Mouse (Mus musculus) intestine, postnatal 0 days (tissue): ENCODE results near the gene Pgbd5. TPM values are rescaled to one million over a fixed set of nuclear protein-coding genes. Genes with fewer than 3 reads are reported as not detected.
"Not testable (repeated sequence)": the region's sequence is repeated elsewhere in the genome, so short reads cannot be mapped to it uniquely, and the experiment has no call there.

Experiments
- ATAC-seq: fragments of 200-750 bp; cut with Nextera tagmentation; 2 replicates; pipeline ENCODE4 v1.8.0; 2017; ENCODE audit warnings: mild to moderate bottlenecking, moderate TSS enrichment, moderate library complexity
- H3K27ac ChIP-seq: fragments of 300-500 bp; sonication (generic); 2 replicates; pipeline ENCODE4 v1.5.1; 2014; ENCODE audit warnings: mild to moderate bottlenecking, low read depth, low read length, moderate library complexity
- H3K27me3 ChIP-seq: fragments of 300-500 bp; sonication (generic); replicated peaks from 2 replicates; pipeline ENCODE4 v1.6.1; 2014; ENCODE audit warnings: low read length, mixed read lengths; ENCODE audit not compliant: control insufficient read depth, insufficient read depth
- H3K36me3 ChIP-seq: fragments of 300-500 bp; sonication (generic); 2 replicates; pipeline ENCODE4 v1.6.1; 2014; ENCODE audit warnings: mild to moderate bottlenecking, moderate library complexity; ENCODE audit not compliant: control insufficient read depth, insufficient read depth
- H3K4me1 ChIP-seq: fragments of 300-500 bp; sonication (generic); replicated peaks from 2 replicates; pipeline ENCODE4 v1.6.1; 2014; ENCODE audit warnings: antibody characterized with exemption, low read length, mixed read lengths; ENCODE audit not compliant: control insufficient read depth, insufficient read depth
- H3K4me2 ChIP-seq: fragments of 300-500 bp; sonication (generic); replicated peaks from 2 replicates; pipeline ENCODE4 v1.6.1; 2014; ENCODE audit warnings: low read depth, mild to moderate bottlenecking, moderate library complexity
- H3K4me3 ChIP-seq: fragments of 300-500 bp; sonication (generic); 2 replicates; pipeline ENCODE4 v1.5.1; 2014; ENCODE audit warnings: low read depth, low read length
- H3K9ac ChIP-seq: fragments of 300-500 bp; sonication (generic); 2 replicates; pipeline ENCODE4 v1.6.1; 2014; ENCODE audit warnings: mild to moderate bottlenecking, low read depth, low read length
- H3K9me3 ChIP-seq: fragments of 300-500 bp; sonication (generic); 2 replicates; pipeline ENCODE4 v1.6.1; 2016; ENCODE audit warnings: mixed run types; ENCODE audit not compliant: control insufficient read depth
- CTCF ChIP-seq: sonication (generic); IDR thresholded peaks from 2 replicates; pipeline ENCODE4 v1.5.1; 2016; ENCODE audit warnings: low read depth, mild to moderate bottlenecking, control low read depth, antibody characterized with exemption, moderate library complexity
- WGBS: fragments of 180-500 bp; shearing (Covaris S2); extraction: QIAGEN DNeasy Blood & Tissue Kit; methylation state at CpG from one replicate; pipeline ENCODE4 v1.1.7; 2014; 5-methylcytosine and 5-hydroxymethylcytosine counted together
- polyA plus RNA-seq: library from polyadenylated mRNA; unstranded; fragments of >200 nt; fragmentation: Nextera tagmentation; extraction: Ambion mirVana; gene quantifications from 2 replicates; pipeline ENCODE4 v1.2.1, GENCODE M21; 2015

Gene Pgbd5
- polyA plus RNA-seq, 1 experiment from 2014 or later: 1.9 TPM

DNA sequence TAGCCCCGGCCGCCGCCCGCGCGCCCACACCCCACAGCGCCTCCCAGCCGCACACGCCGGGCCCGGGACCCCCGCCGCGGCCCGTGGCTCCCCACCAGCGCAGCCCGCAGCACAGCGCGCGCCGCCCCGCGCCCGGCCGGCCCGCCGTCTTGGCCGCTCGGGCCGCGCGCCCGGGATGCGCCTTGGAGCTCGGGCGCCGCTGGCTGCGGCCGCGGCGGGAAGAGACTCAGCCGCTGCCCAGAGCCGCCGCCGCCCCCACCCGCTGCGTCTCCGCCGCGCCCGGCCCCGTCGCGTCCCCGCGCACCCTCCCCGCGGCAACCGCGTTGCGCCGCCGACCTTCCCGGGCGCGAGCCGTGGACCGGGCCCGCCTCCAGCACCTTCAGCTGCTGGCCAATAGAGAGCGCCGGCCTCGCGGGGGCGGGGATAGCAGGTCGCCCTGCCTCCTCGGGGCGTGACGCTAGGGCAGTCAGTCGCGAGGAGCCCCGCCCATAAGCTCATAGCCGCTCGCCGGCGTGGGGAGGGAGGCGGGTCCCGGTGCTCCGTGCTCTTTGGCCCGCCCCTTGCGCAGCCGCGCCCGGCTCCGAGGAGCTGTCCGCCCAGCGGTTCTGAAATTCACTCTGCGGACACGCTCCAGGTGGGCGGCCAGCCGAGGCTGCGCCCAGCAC is 5.2 kb downstream of the Pgbd5 start:
- Histone ChIP-seq H3K36me3 (no peaks in the 10 kb centered on the region), H3K27ac (no peak overlapping the region), H3K9ac (peak overlapping the region; percentile 58), H3K27me3 (peaks cover 24% of the 10 kb centered on the region; the same call in 1 of the 2 replicates), H3K4me2 (peak overlapping the region; percentile 99), H3K9me3 (no peaks in the 10 kb centered on the region), H3K4me3 (peak overlapping the region; percentile 56), H3K4me1 (peaks cover 7% of the 10 kb centered on the region; the same call in 1 of the 2 replicates)
- peak; percentile 35; the same call in 1 of the 2 replicates for TF ChIP-seq CTCF
- peak; percentile 99 for ATAC-seq
- 1% methylated on average over 86 of the region's 101 CpGs for WGBS

DNA sequence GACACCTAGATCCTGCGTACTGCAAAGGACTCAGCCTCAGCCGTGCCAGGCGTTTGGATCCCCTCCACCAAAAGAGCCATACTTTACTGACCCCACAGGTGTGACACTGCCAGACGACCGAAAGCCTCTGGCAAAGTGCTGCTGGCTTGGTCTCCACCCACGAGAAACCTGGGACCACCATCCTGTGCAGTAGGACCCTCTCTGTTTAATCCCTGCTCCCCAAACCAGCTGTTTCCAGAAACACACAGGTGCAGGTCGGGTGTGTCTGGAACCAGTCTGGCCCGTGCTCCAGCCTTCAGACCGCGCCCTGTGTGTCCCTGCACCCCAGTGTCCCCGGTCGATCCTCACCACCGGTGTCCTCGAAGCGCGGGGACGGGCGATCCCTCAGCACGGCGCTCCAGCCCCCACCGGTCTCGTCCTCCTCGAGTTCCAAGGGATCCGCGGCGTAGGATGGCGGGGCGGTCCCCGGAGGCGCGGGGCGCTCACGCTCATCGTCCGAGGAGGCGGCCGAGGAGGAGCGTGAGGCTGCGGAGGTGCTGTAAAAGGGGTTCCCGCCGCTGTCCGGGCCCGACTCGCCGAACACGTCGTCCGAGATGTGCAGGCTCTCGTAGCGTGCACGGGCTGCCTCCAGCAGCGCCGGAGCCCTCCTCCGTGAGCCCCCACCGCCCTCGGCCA is 5.9 kb downstream of the Pgbd5 start:
- H3K36me3 ChIP-seq: no peaks in the 10 kb centered on the region
- ATAC-seq: peak; percentile 1; the same call in 1 of the 2 replicates
- H3K27me3 ChIP-seq: peaks cover 24% of the 10 kb centered on the region; the same call in 1 of the 2 replicates
- H3K4me2 ChIP-seq: peak overlapping the region; percentile 99
- H3K27ac ChIP-seq: no peak overlapping the region
- 2% methylated on average over 54 of the region's 56 CpGs for WGBS
- H3K4me3 ChIP-seq: peak overlapping the region; percentile 56
- H3K4me1 ChIP-seq: peaks cover 7% of the 10 kb centered on the region; the same call in 1 of the 2 replicates
- H3K9me3 ChIP-seq: no peaks in the 10 kb centered on the region
- no peak for TF ChIP-seq CTCF
- H3K9ac ChIP-seq: peak overlapping the region; percentile 58

DNA sequence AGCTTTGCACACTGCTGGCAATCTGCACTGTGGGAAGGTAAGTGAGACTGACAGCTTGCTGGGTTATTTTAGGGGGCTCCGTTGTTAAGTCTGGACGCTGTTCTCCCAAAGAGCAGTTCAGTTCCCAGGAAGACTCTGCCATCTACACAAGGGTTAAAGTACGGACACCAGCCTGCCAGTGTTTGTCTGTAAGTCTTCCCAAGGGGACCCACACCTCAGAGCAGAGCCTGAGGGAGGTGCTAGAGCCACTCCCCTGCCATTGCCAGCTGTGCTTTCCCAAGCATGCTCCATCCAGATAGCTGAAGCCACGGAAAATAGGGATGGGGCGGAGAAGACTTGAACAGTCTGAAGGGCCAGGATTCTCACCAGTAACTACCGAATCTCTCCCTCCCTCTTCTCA is 8.6 kb downstream of the Pgbd5 start:
- H3K27ac ChIP-seq: no peak overlapping the region
- no peaks in the 10 kb centered on the region for H3K36me3 ChIP-seq
- H3K9me3 ChIP-seq: no peaks in the 10 kb centered on the region
- H3K9ac ChIP-seq: no peak overlapping the region
- peaks cover 7% of the 10 kb centered on the region; the same call in 1 of the 2 replicates for H3K4me1 ChIP-seq
- WGBS: 52% methylated on average over 6 of the region's 6 CpGs
- no peak for TF ChIP-seq CTCF
- ATAC-seq: no peak
- no peak overlapping the region for H3K4me2 ChIP-seq
- no peak overlapping the region for H3K4me3 ChIP-seq
- H3K27me3 ChIP-seq: peaks cover 24% of the 10 kb centered on the region; the same call in 1 of the 2 replicates

DNA sequence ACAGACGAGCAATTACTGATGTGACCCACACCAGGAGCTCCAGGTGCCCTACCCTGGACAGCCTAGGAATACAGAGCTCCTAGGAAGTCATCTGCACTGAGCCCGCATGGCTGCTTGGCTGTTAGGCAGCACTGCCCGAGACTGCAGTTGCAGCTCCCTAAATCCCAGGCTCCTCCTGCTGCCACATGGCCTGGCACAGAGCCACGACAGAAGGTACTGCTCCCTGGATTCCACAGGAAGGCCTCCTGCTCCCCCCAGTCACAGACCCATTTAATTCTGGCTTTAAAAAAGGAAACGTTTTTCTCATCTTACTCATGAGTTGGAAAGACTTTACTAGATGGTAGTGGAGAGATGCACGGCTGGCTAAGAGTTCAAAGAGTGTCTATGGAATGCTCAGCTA is 10.0 kb downstream of the Pgbd5 start:
- no peaks in the 10 kb centered on the region for H3K9me3 ChIP-seq
- WGBS: 46% methylated on average over 6 of the region's 6 CpGs
- no peaks in the 10 kb centered on the region for H3K36me3 ChIP-seq
- no peak for ATAC-seq
- H3K4me1 ChIP-seq: peaks cover 7% of the 10 kb centered on the region; the same call in 1 of the 2 replicates
- no peak overlapping the region for H3K4me2 ChIP-seq
- peaks cover 19% of the 10 kb centered on the region; the same call in 1 of the 2 replicates for H3K27me3 ChIP-seq
- H3K9ac ChIP-seq: no peak overlapping the region
- TF ChIP-seq CTCF: no peak
- no peak overlapping the region for H3K27ac ChIP-seq
- H3K4me3 ChIP-seq: no peak overlapping the region

DNA sequence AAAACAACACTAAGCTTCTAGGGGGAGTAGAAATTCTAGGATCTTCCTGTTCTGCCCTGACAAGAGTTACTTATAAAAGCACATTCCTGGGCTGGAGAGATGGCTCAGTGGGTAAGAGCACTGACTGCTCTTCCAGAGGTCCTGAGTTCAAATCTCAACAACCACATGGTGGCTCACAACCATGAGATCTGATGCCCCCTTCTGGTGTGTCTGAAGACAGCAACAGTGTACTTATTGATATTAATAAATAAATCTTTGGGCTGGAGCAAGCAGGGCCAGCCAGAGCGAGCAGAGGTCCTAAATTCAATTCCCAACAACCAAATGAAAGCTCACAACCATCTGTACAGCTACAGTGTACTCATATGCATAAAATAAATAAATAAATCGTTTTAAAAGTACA is 10.7 kb downstream of the Pgbd5 start:
- not testable (repeated sequence) for H3K9ac ChIP-seq, H3K9me3 ChIP-seq, H3K4me1 ChIP-seq, ATAC-seq, H3K4me3 ChIP-seq, H3K36me3 ChIP-seq, H3K4me2 ChIP-seq, H3K27ac ChIP-seq
- peaks cover 16% of the 10 kb centered on the region; the same call in 1 of the 2 replicates for H3K27me3 ChIP-seq
- WGBS: 56% methylated on average over 2 of the region's 2 CpGs

DNA sequence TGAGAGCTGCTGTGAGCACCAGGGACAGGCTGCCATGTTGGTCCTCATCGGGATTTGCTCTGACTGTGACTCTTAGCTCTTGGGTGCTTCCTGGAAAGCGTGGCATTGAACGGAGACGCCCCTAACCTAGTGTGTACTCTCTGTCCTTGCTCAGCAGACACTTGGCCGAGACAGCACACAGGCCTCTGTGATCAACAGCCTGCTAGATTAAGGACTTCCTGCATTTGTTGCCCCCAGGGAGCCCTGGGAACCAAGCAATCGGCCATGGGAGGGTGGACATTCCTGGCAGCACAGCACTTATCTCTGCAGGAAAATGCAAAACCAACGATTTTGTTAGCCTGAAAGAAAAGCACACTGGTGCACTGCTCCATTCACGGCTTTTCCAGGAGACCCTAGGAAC is 18.0 kb downstream of the Pgbd5 start:
- H3K27me3 ChIP-seq: no peaks in the 10 kb centered on the region
- no peaks in the 10 kb centered on the region for H3K36me3 ChIP-seq
- H3K4me1 ChIP-seq: no peaks in the 10 kb centered on the region
- H3K4me3 ChIP-seq: no peak overlapping the region
- H3K9ac ChIP-seq: no peak overlapping the region
- ATAC-seq: no peak
- no peak overlapping the region for H3K4me2 ChIP-seq
- WGBS: 47% methylated on average over 8 of the region's 8 CpGs
- H3K27ac ChIP-seq: no peak overlapping the region
- TF ChIP-seq CTCF: no peak
- no peaks in the 10 kb centered on the region for H3K9me3 ChIP-seq
